Mouse (Mus musculus): ENCODE data around the gene Ugcg. TPM values are rescaled to one million over a fixed set of nuclear protein-coding genes. Genes with fewer than 3 reads are reported as not detected.

The Ugcg gene
- total and polyA plus RNA-seq, 3 experiments: 10.0 to 15.6 (median 13.3) TPM

DNA sequence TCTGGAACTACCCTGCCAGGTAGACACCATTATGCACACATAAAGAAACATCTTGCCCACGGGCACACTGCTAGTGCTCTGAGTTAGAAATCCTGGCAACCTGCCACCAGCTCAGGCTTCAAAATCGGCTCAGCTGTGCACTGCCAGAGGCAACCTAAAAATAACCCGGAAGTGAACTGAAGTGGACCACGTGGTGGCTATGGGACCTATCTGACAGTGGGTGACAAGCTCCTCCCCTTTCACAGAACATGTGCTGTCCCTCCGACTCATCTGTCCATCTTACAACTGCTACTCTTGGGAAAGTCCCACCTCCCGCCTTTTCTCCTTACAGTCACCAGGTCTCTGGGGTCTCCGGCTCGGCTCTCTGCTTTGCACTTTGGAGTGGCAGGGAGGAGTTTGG is 10.3 kb downstream of the Ugcg start:
- Histone ChIP-seq H3K79me2 (replicated peaks; ENCODE audit: control insufficient read depth, insufficient read depth, low read length) (peaks cover 5% of the 10 kb centered on the region), H3K27me3 (ENCODE audit: control insufficient read depth, insufficient read depth, low read length) (no peaks in the 10 kb centered on the region), H3K4me1 (ENCODE audit: control insufficient read depth, insufficient read depth, low read length) (peaks cover 19% of the 10 kb centered on the region), H3K9ac (ENCODE audit: low read depth, low read length) (no peak overlapping the region), H3K36me3 (ENCODE audit: control insufficient read depth, insufficient read depth, low read length) (peaks cover 9% of the 10 kb centered on the region), H3K27ac (no peak overlapping the region), H3K4me3 (0 out of 2 replicates have a peak overlapping the region, but pooled peaks have one; percentile 9)
- intact Hi-C loops (cut with DNase I): no loop called here
- peak; percentile 62 to 68 for DNase-seq
- 22% methylated on average over 8 of the region's 8 CpGs for WGBS
- TF ChIP-seq CTCF (IDR thresholded peaks at IDR 0.05) (no peak), POLR2A (IDR thresholded peaks at IDR 0.05; ENCODE audit: insufficient read depth, low read depth, low read length) (no peak), EP300 (IDR thresholded peaks at IDR 0.05; ENCODE audit: insufficient read depth, low read depth, low read length) (no peak)

DNA sequence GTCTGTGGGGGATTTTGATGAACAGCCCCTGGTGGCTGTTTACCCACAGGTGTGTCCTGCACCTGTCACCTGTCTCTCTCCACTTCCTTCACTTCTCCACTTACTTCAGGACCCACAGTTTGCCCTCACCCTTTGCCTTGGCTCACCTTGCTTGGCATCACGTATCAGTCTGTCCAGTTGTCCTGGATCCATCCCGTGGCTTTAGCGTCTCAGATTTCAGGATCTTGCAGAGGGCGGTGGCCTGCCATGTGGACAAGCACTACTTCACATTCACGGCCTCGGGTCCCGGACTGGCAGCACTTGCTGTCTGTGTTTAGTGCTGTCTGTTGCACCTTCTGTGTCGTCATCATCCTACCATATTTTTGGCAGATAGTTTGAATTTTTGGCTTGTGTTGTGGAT is 10.7 kb downstream of the Ugcg start:
- Histone ChIP-seq H3K4me1 (ENCODE audit: control insufficient read depth, insufficient read depth, low read length) (peaks cover 20% of the 10 kb centered on the region), H3K9ac (ENCODE audit: low read depth, low read length) (no peak overlapping the region), H3K4me3 (no peak overlapping the region), H3K27ac (no peak overlapping the region), H3K36me3 (ENCODE audit: control insufficient read depth, insufficient read depth, low read length) (peaks cover 11% of the 10 kb centered on the region), H3K27me3 (ENCODE audit: control insufficient read depth, insufficient read depth, low read length) (no peaks in the 10 kb centered on the region), H3K79me2 (replicated peaks; ENCODE audit: control insufficient read depth, insufficient read depth, low read length) (peaks cover 5% of the 10 kb centered on the region)
- no peak for DNase-seq
- intact Hi-C loops (cut with DNase I): no loop called here
- TF ChIP-seq CTCF (IDR thresholded peaks at IDR 0.05) (no peak), EP300 (IDR thresholded peaks at IDR 0.05; ENCODE audit: insufficient read depth, low read depth, low read length) (no peak), POLR2A (IDR thresholded peaks at IDR 0.05; ENCODE audit: insufficient read depth, low read depth, low read length) (no peak)
- 47% methylated on average over 8 of the region's 8 CpGs for WGBS

DNA sequence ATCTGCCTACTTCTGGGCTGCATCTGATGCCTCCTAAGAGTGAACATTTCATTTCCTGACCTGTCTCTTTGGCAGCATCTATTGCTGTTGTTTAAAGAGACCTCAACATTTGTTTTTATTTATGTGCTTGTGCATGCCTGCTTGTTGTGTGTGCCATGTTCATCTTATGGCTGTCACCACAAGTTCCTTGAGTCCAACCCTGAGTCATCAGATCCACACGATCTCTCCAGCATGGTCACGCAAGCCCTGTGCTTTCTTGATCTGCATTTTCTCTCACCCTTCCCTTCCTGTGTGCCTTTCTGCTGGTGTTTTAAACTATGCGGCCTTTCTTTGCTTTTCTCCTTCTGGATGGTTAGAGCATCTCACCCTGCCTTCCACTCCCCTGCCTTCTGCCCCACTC is 11.6 kb downstream of the Ugcg start:
- no peaks in the 10 kb centered on the region for H3K27me3 ChIP-seq (ENCODE audit: control insufficient read depth, insufficient read depth, low read length)
- peaks cover 5% of the 10 kb centered on the region for H3K79me2 ChIP-seq (replicated peaks; ENCODE audit: control insufficient read depth, insufficient read depth, low read length)
- DNase-seq: no peak
- H3K9ac ChIP-seq (ENCODE audit: low read depth, low read length): no peak overlapping the region
- H3K36me3 ChIP-seq (ENCODE audit: control insufficient read depth, insufficient read depth, low read length): peaks cover 11% of the 10 kb centered on the region
- TF ChIP-seq CTCF (IDR thresholded peaks at IDR 0.05): no peak
- no peak for TF ChIP-seq EP300 (IDR thresholded peaks at IDR 0.05; ENCODE audit: insufficient read depth, low read depth, low read length)
- WGBS: 64% methylated on average over 3 of the region's 3 CpGs
- no peak overlapping the region for H3K27ac ChIP-seq
- H3K4me3 ChIP-seq: no peak overlapping the region
- peaks cover 21% of the 10 kb centered on the region for H3K4me1 ChIP-seq (ENCODE audit: control insufficient read depth, insufficient read depth, low read length)
- intact Hi-C loops (cut with DNase I): no loop called here

GRCm38 (mm10) chr4:59204616-59205015 is 15.6 kb downstream of the Ugcg start:
- DNase-seq: no peak
- Histone ChIP-seq H3K4me3 (no peak overlapping the region), H3K4me1 (ENCODE audit: control insufficient read depth, insufficient read depth, low read length) (peaks cover 18% of the 10 kb centered on the region), H3K9ac (ENCODE audit: low read depth, low read length) (no peak overlapping the region), H3K27ac (no peak overlapping the region), H3K27me3 (ENCODE audit: control insufficient read depth, insufficient read depth, low read length) (no peaks in the 10 kb centered on the region), H3K79me2 (replicated peaks; ENCODE audit: control insufficient read depth, insufficient read depth, low read length) (no peaks in the 10 kb centered on the region; the same call in none of the 2 replicates), H3K36me3 (ENCODE audit: control insufficient read depth, insufficient read depth, low read length) (peaks cover 4% of the 10 kb centered on the region; the same call in 1 of the 2 replicates)
- WGBS: 64% methylated on average over 4 of the region's 4 CpGs
- no peak for TF ChIP-seq CTCF (IDR thresholded peaks at IDR 0.05)
- TF ChIP-seq POLR2A (IDR thresholded peaks at IDR 0.05; ENCODE audit: insufficient read depth, low read depth, low read length): no peak
- no peak for TF ChIP-seq EP300 (IDR thresholded peaks at IDR 0.05; ENCODE audit: insufficient read depth, low read depth, low read length)
- intact Hi-C loops (cut with DNase I): no loop called here

GRCm38 (mm10) chr4:59205758-59206340 is 16.8 kb downstream of the Ugcg start:
- intact Hi-C loops (cut with DNase I): no loop called here
- Histone ChIP-seq H3K27me3 (ENCODE audit: control insufficient read depth, insufficient read depth, low read length) (no peaks in the 10 kb centered on the region), H3K79me2 (replicated peaks; ENCODE audit: control insufficient read depth, insufficient read depth, low read length) (no peaks in the 10 kb centered on the region; the same call in 1 of the 2 replicates), H3K9ac (ENCODE audit: low read depth, low read length) (no peak overlapping the region), H3K27ac (no peak overlapping the region), H3K4me3 (no peak overlapping the region), H3K36me3 (ENCODE audit: control insufficient read depth, insufficient read depth, low read length) (peaks cover 4% of the 10 kb centered on the region; the same call in 1 of the 2 replicates), H3K4me1 (ENCODE audit: control insufficient read depth, insufficient read depth, low read length) (peaks cover 13% of the 10 kb centered on the region)
- no peak for TF ChIP-seq POLR2A (IDR thresholded peaks at IDR 0.05; ENCODE audit: insufficient read depth, low read depth, low read length)
- no peak for DNase-seq
- WGBS: 47% methylated on average over 2 of the region's 2 CpGs

GRCm38 (mm10) chr4:59206600-59206999 is 17.5 kb downstream of the Ugcg start:
- H3K4me3 ChIP-seq: no peak overlapping the region
- no peak for DNase-seq
- no peaks in the 10 kb centered on the region for H3K79me2 ChIP-seq (replicated peaks; ENCODE audit: control insufficient read depth, insufficient read depth, low read length)
- peaks cover 4% of the 10 kb centered on the region; the same call in 1 of the 2 replicates for H3K36me3 ChIP-seq (ENCODE audit: control insufficient read depth, insufficient read depth, low read length)
- intact Hi-C loops (cut with DNase I): no loop called here
- TF ChIP-seq CTCF (IDR thresholded peaks at IDR 0.05) (no peak), EP300 (IDR thresholded peaks at IDR 0.05; ENCODE audit: insufficient read depth, low read depth, low read length) (no peak), POLR2A (IDR thresholded peaks at IDR 0.05; ENCODE audit: insufficient read depth, low read depth, low read length) (no peak)
- peaks cover 12% of the 10 kb centered on the region for H3K4me1 ChIP-seq (ENCODE audit: control insufficient read depth, insufficient read depth, low read length)
- no peak overlapping the region for H3K27ac ChIP-seq
- H3K27me3 ChIP-seq (ENCODE audit: control insufficient read depth, insufficient read depth, low read length): no peaks in the 10 kb centered on the region
- H3K9ac ChIP-seq (ENCODE audit: low read depth, low read length): no peak overlapping the region
- 69% methylated on average over 4 of the region's 4 CpGs for WGBS
